Mouse (Mus musculus) CH12.LX (cell line): ENCODE data around the gene Coasy. TPM values are rescaled to one million over a fixed set of nuclear protein-coding genes. Genes with fewer than 3 reads are reported as not detected.

Source experiments
- DNase-seq: peaks from one replicate; pipeline ENCODE4 v3.0.0-alpha.2; 2013; ENCODE audit errors: extremely low read depth
- H3K27ac ChIP-seq: 2 replicates; pipeline ENCODE4 v1.5.1; 2012; ENCODE audit warnings: low read depth, mild to moderate bottlenecking, control low read depth, moderate library complexity; ENCODE audit not compliant: insufficient read depth
- H3K27me3 ChIP-seq: replicated peaks from 2 replicates; pipeline ENCODE3; 2012; ENCODE audit warnings: inconsistent platforms
- H3K36me3 ChIP-seq, 2 experiments: replicated peaks in 1 of 2; 2 replicates each; pipeline versions ENCODE3 to v1.6.1; 2012; ENCODE audit warnings: inconsistent platforms in 1 of 2, low read length in 1 of 2, mild to moderate bottlenecking in 1 of 2, mixed read lengths in 1 of 2, moderate library complexity in 1 of 2; ENCODE audit not compliant: control insufficient read depth in 1 of 2, insufficient read depth in 1 of 2
- H3K4me1 ChIP-seq, 2 experiments: 2 replicates each; pipeline ENCODE4 v1.6.1; 2012; ENCODE audit warnings: inconsistent platforms in 1 of 2, moderate library complexity in 1 of 2; ENCODE audit not compliant: insufficient read depth in 2 of 2, control insufficient read depth in 1 of 2
- H3K4me2 ChIP-seq: 2 replicates; pipeline ENCODE4 v1.6.1; 2012; ENCODE audit warnings: low read depth, mild to moderate bottlenecking, control low read depth; ENCODE audit not compliant: poor library complexity, insufficient read depth, severe bottlenecking
- H3K4me3 ChIP-seq, 3 experiments: fragments of 150-350 bp in 1 of 3; sonication (generic) in 1 of 3; replicated peaks in 1 of 3; 2 replicates each; pipeline versions ENCODE3 to v1.5.1; 2011 to 2012; ENCODE audit warnings: low read depth in 2 of 3, low read length in 2 of 3, mild to moderate bottlenecking in 2 of 3, moderate library complexity in 2 of 3, control low read depth in 1 of 3, improper control_type of control experiment in 1 of 3, inconsistent platforms in 1 of 3, mixed read lengths in 1 of 3; ENCODE audit not compliant: poor library complexity in 1 of 3
- H3K79me2 ChIP-seq: replicated peaks from 2 replicates; pipeline ENCODE4 v1.6.1; 2012; ENCODE audit warnings: mild to moderate bottlenecking, moderate library complexity; ENCODE audit not compliant: control insufficient read depth, poor library complexity, insufficient read depth, severe bottlenecking; ENCODE audit errors: extremely low read depth
- H3K9ac ChIP-seq: 2 replicates; pipeline ENCODE4 v1.6.1; 2012; ENCODE audit warnings: low read depth, mild to moderate bottlenecking, control low read depth, moderate library complexity; ENCODE audit not compliant: insufficient read depth
- H3K9me3 ChIP-seq: replicated peaks from 2 replicates; pipeline ENCODE3; 2012; ENCODE audit warnings: low read length, inconsistent platforms, mixed read lengths
- CHD1 ChIP-seq: IDR thresholded peaks from 2 replicates; pipeline ENCODE4 v1.6.1; 2012; ENCODE audit warnings: low read depth, low read length, improper control_type of control experiment, inconsistent platforms
- CTCF ChIP-seq, 2 experiments: IDR thresholded peaks in 1 of 2; conservative IDR thresholded peaks in 1 of 2; 2 replicates each; pipeline ENCODE4 v1.5.1; 2011 to 2012; ENCODE audit warnings: low read depth in 2 of 2, low read length in 2 of 2, improper control_type of control experiment in 1 of 2, inconsistent platforms in 1 of 2, mild to moderate bottlenecking in 1 of 2, moderate library complexity in 1 of 2
- E2F4 ChIP-seq: IDR thresholded peaks from 2 replicates; pipeline ENCODE4 v1.6.1; 2011; ENCODE audit warnings: low read depth, low read length, improper control_type of control experiment; ENCODE audit not compliant: insufficient replicate concordance
- ELF1 ChIP-seq: IDR thresholded peaks from 2 replicates; pipeline ENCODE4 v1.6.1; 2014; ENCODE audit warnings: low read depth, mild to moderate bottlenecking, inconsistent platforms, low read length, improper control_type of control experiment
- ETS1 ChIP-seq: conservative IDR thresholded peaks from 2 replicates; pipeline ENCODE4 v1.6.1; 2012; ENCODE audit warnings: low read depth, mild to moderate bottlenecking, inconsistent platforms, low read length, improper control_type of control experiment, moderate library complexity
- GABPA ChIP-seq: IDR thresholded peaks from 2 replicates; pipeline ENCODE4 v1.6.1; 2012; ENCODE audit warnings: low read depth, low read length, improper control_type of control experiment, inconsistent platforms; ENCODE audit not compliant: insufficient replicate concordance
- HCFC1 ChIP-seq: IDR thresholded peaks from 2 replicates; pipeline ENCODE4 v1.6.1; 2012; ENCODE audit warnings: low read depth, mild to moderate bottlenecking, inconsistent platforms, low read length, improper control_type of control experiment
- IRF4 ChIP-seq: IDR thresholded peaks from 2 replicates; pipeline ENCODE4 v1.6.1; 2014; ENCODE audit warnings: low read depth, mild to moderate bottlenecking, inconsistent platforms, low read length, improper control_type of control experiment
- JUND ChIP-seq: conservative IDR thresholded peaks from 2 replicates; pipeline ENCODE4 v1.6.1; 2011; ENCODE audit warnings: low read depth, low read length, improper control_type of control experiment
- KAT2A ChIP-seq: IDR thresholded peaks from 2 replicates; pipeline ENCODE4 v1.6.1; 2012; ENCODE audit warnings: low read length, improper control_type of control experiment, inconsistent platforms; ENCODE audit not compliant: insufficient replicate concordance
- MAX ChIP-seq: IDR thresholded peaks from 2 replicates; pipeline ENCODE4 v1.6.1; 2011; ENCODE audit warnings: low read length, improper control_type of control experiment
- MAZ ChIP-seq: IDR thresholded peaks from 2 replicates; pipeline ENCODE4 v1.6.1; 2012; ENCODE audit warnings: low read depth, mild to moderate bottlenecking, inconsistent platforms, low read length, improper control_type of control experiment, moderate library complexity
- MXI1 ChIP-seq: IDR thresholded peaks from 2 replicates; pipeline ENCODE4 v1.6.1; 2011; ENCODE audit warnings: mild to moderate bottlenecking, low read depth, low read length, improper control_type of control experiment
- NELFE ChIP-seq: IDR thresholded peaks from 2 replicates; pipeline ENCODE4 v1.6.1; 2011; ENCODE audit warnings: low read depth, low read length, improper control_type of control experiment
- NRF1 ChIP-seq: IDR thresholded peaks from 2 replicates; pipeline ENCODE4 v1.6.1; 2014; ENCODE audit warnings: low read depth, mild to moderate bottlenecking, inconsistent platforms, low read length, improper control_type of control experiment, moderate library complexity
- PAX5 ChIP-seq: IDR thresholded peaks from 2 replicates; pipeline ENCODE4 v1.6.1; 2012; ENCODE audit warnings: low read length, inconsistent platforms, mixed read lengths
- POLR2AphosphoS2 ChIP-seq: IDR thresholded peaks from 2 replicates; pipeline ENCODE4 v1.6.1; 2011; ENCODE audit warnings: low read depth, low read length, improper control_type of control experiment
- RAD21 ChIP-seq: IDR thresholded peaks from 2 replicates; pipeline ENCODE4 v1.6.1; 2011; ENCODE audit warnings: low read depth, mild to moderate bottlenecking, low read length, improper control_type of control experiment, moderate library complexity
- RCOR1 ChIP-seq: conservative IDR thresholded peaks from 2 replicates; pipeline ENCODE4 v1.6.1; 2012; ENCODE audit warnings: low read depth, mild to moderate bottlenecking, inconsistent platforms, low read length, improper control_type of control experiment
- SMC3 ChIP-seq: IDR thresholded peaks from 2 replicates; pipeline ENCODE4 v1.6.1; 2011; ENCODE audit warnings: low read depth, low read length, improper control_type of control experiment
- TCF12 ChIP-seq: IDR thresholded peaks from 2 replicates; pipeline ENCODE4 v1.6.1; 2014; ENCODE audit warnings: low read depth, mild to moderate bottlenecking, inconsistent platforms, low read length, improper control_type of control experiment
- UBTF ChIP-seq: IDR thresholded peaks from 2 replicates; pipeline ENCODE4 v1.6.1; 2012; ENCODE audit warnings: low read depth, mild to moderate bottlenecking, inconsistent platforms, low read length, improper control_type of control experiment, moderate library complexity
- USF1 ChIP-seq: IDR thresholded peaks from 2 replicates; pipeline ENCODE4 v1.6.1; 2014; ENCODE audit warnings: low read depth, mild to moderate bottlenecking, inconsistent platforms, low read length, improper control_type of control experiment
- dilution Hi-C: fragments of 300-500 bp; cut with MboI; formaldehyde crosslinking; loops from 2 replicates; pipeline ENCODE4 v1.14.3; 2020; ENCODE audit warnings: low sequenced_read_pairs; ENCODE audit not compliant: extremely low pct_unique_long_range_greater_than_20kb, extremely low pct_ligation_motif_present
- in situ Hi-C: fragments of 300-500 bp; cut with MboI; formaldehyde crosslinking; loops from 3 replicates; pipeline ENCODE4 v1.14.3; 2019; ENCODE audit warnings: low sequenced_read_pairs, low pct_ligation_motif_present, low pct_unique_long_range_greater_than_20kb, mixed read lengths
- polyA plus RNA-seq: library from polyadenylated mRNA; unstranded; fragments of >175 nt; gene quantifications from 2 replicates; pipeline ENCODE4 v1.2.1, GENCODE M21; 2012; ENCODE audit warnings: low read depth; ENCODE audit not compliant: insufficient read length
- total RNA-seq, 2 experiments: library from RNA; depleted of rRNA; stranded (reverse); fragments of 300-350 nt in 1 of 2; fragments of >200 nt in 1 of 2; gene quantifications; 2 replicates each; pipeline ENCODE4 v1.2.3; 2012 to 2014

Gene Coasy
- total and polyA plus RNA-seq, 3 experiments: 60.4 to 78.9 (median 63.4) TPM

GRCm38 (mm10) chr11:101052751-101053473, 29.5 kb upstream of the Coasy start:
- in situ Hi-C loops: no loop called here
- no peaks in the 10 kb centered on the region for H3K79me2 ChIP-seq
- H3K27ac ChIP-seq: no peak overlapping the region
- DNase-seq: no peak
- TF ChIP-seq E2F4: no peak
- TF ChIP-seq IRF4: no peak
- TF ChIP-seq JUND: no peak
- no peak for TF ChIP-seq POLR2AphosphoS2
- no peak for TF ChIP-seq CHD1
- TF ChIP-seq RCOR1: no peak
- TF ChIP-seq PAX5: no peak
- TF ChIP-seq GABPA: no peak
- TF ChIP-seq NELFE: no peak
- no peak for TF ChIP-seq KAT2A
- no peak for TF ChIP-seq NRF1
- no peak for TF ChIP-seq UBTF
- H3K9ac ChIP-seq: no peak overlapping the region
- no peak overlapping the region for H3K4me3 ChIP-seq
- H3K4me2 ChIP-seq: no peak overlapping the region
- H3K27me3 ChIP-seq: no peaks in the 10 kb centered on the region
- dilution Hi-C loops: no loop called here
- H3K4me1 ChIP-seq: no peaks in the 10 kb centered on the region
- peaks cover 88 to 99% of the 10 kb centered on the region in 2 experiments for H3K36me3 ChIP-seq
- peaks cover 12% of the 10 kb centered on the region for H3K9me3 ChIP-seq

GRCm38 (mm10) chr11:101053974-101054373, 28.4 kb upstream of the Coasy start:
- no peak overlapping the region for H3K27ac ChIP-seq
- in situ Hi-C loops: no loop called here
- dilution Hi-C loops: no loop called here
- H3K4me2 ChIP-seq: no peak overlapping the region
- H3K4me1 ChIP-seq: peaks cover 1 to 9% of the 10 kb centered on the region in 2 experiments; a peak in 2 of 4 replicates
- H3K4me3 ChIP-seq: no peak overlapping the region
- H3K36me3 ChIP-seq: peaks cover 87 to 99% of the 10 kb centered on the region in 2 experiments
- H3K9ac ChIP-seq: no peak overlapping the region
- TF ChIP-seq ETS1 (no peak), TCF12 (no peak), USF1 (no peak), POLR2AphosphoS2 (no peak), E2F4 (no peak), MAX (no peak), MAZ (no peak), MXI1 (no peak), CTCF (conservative IDR thresholded peaks at IDR 0.05 in 1 of 2, IDR thresholded peaks at IDR 0.05 in 1 of 2; ENCODE audit: low read depth in 2 of 2, low read length in 2 of 2) (peak; percentile 47 to 68; a peak in 3 of 4 replicates), ELF1 (no peak), RAD21 (peak; percentile 61), HCFC1 (no peak), SMC3 (peak; percentile 61)
- TF ChIP-seq, all 38 proteins: peak for 3
- Histone ChIP-seq H3K27me3 (no peaks in the 10 kb centered on the region), H3K9me3 (peaks cover 12% of the 10 kb centered on the region), H3K79me2 (no peaks in the 10 kb centered on the region)
- DNase-seq: peak; percentile 30
